Mouse (Mus musculus): ENCODE data around the gene Cand2. TPM values are rescaled to one million over a fixed set of nuclear protein-coding genes. Genes with fewer than 3 reads are reported as not detected.
"Not testable (repeated sequence)": the region's sequence is repeated elsewhere in the genome, so short reads cannot be mapped to it uniquely, and the experiment has no call there.

Gene Cand2
- polyA plus RNA-seq, 1 experiment from 2014 or later, result 18.5 TPM

GRCm38 (mm10) chr6:115808488-115809231 is 34.3 kb downstream of the Cand2 start, which contains the start of gene Rpl32:
Gene Rpl32, minus strand, starts transcription at chr6:115808747.
- ATAC-seq, result peak; percentile 89

DNA sequence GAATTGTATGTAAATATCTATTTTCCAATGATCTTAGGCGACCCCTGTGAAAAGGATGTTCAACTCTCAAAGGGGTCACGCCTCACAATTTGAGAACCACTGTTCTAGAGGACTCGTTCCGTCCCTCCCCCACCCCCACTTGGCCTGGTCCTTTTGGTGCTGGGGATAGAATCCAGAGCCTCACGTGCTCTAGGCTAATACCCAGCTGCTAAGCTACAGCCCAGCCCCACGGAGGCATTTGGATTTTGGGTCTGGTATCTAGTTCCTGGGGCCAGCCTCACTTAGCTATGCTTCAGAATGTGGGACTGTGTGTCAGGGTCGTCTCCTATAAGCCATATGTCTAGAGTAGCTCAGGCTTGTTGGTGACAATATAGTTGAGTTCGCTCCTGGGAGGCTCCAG is 37.3 kb downstream of the Cand2 start:
- H3K27ac ChIP-seq, result no peak overlapping the region
- no peak for ATAC-seq
- H3K9me3 ChIP-seq, result no peaks in the 10 kb centered on the region
- no peak overlapping the region for H3K4me2 ChIP-seq (replicated peaks)
- H3K9ac ChIP-seq (replicated peaks), result no peak overlapping the region
- H3K27me3 ChIP-seq, result no peaks in the 10 kb centered on the region
- H3K4me3 ChIP-seq (replicated peaks), result no peak overlapping the region
- H3K4me1 ChIP-seq (replicated peaks), result peaks cover 16% of the 10 kb centered on the region
- H3K36me3 ChIP-seq, result peaks cover 7% of the 10 kb centered on the region
- 73% methylated on average over 8 of the region's 8 CpGs for WGBS

More at GRCm38 (mm10) chr6:115808488-115809231, 34.3 kb downstream of the Cand2 start, which contains the start of gene Rpl32:
- H3K27ac ChIP-seq, result peak within 1 kb of the TSS; percentile 97
- peak within 1 kb of the TSS; percentile 90 for H3K4me2 ChIP-seq (replicated peaks)
- H3K36me3 ChIP-seq, result peaks cover 37% of the 10 kb centered on the region
- WGBS, result under 1% methylated on average over 47 of the region's 47 CpGs
- H3K4me3 ChIP-seq (replicated peaks), result peak within 1 kb of the TSS; percentile 99
- peaks cover 27% of the 10 kb centered on the region for H3K4me1 ChIP-seq (replicated peaks)
- peak within 1 kb of the TSS; percentile 100 for H3K9ac ChIP-seq (replicated peaks)
- H3K27me3 ChIP-seq, result no peaks in the 10 kb centered on the region
- no peaks in the 10 kb centered on the region for H3K9me3 ChIP-seq

- H3K9ac ChIP-seq (replicated peaks), result 0 out of 2 replicates have a peak overlapping the region, but pooled peaks have one; percentile 26
- H3K27me3 ChIP-seq, result no peaks in the 10 kb centered on the region
- H3K9me3 ChIP-seq, result no peaks in the 10 kb centered on the region
- 27% methylated on average over 4 of the region's 4 CpGs for WGBS
- H3K36me3 ChIP-seq, result no peaks in the 10 kb centered on the region
- peaks cover 4% of the 10 kb centered on the region; the same call in 1 of the 2 replicates for H3K4me1 ChIP-seq (replicated peaks)
- no peak overlapping the region for H3K27ac ChIP-seq
- no peak overlapping the region for H3K4me3 ChIP-seq (replicated peaks)
- 0 out of 2 replicates have a peak, but pooled peaks have one; percentile 17 for ATAC-seq
- H3K4me2 ChIP-seq (replicated peaks), result no peak overlapping the region
Measured at GRCm38 (mm10) chr6:115814104-115814503, 39.8 kb downstream of the Cand2 start.

DNA sequence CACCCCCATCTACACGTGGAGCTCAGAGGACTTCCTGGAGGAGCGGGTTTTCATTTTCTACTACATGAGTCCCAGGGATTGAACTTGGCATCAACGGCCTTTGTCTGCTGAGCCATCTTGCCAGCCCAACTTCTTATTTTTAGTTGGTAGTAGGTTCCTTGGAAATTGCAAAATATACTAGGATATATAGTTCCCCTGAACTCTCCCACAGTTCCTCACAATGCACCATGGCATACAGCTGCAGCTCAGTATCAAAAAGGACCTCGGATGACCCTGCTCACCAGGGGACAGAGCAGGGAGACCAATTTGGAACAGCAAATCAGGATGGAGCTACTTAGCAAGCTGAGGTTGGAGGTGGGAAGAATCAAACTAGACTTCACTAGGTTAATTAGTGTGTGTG is 40.7 kb downstream of the Cand2 start:
- Histone ChIP-seq H3K4me3 (replicated peaks) (no peak overlapping the region), H3K9me3 (no peaks in the 10 kb centered on the region), H3K27ac (no peak overlapping the region), H3K9ac (replicated peaks) (no peak overlapping the region), H3K36me3 (no peaks in the 10 kb centered on the region), H3K4me2 (replicated peaks) (no peak overlapping the region), H3K4me1 (replicated peaks) (peaks cover 4% of the 10 kb centered on the region; the same call in 1 of the 2 replicates), H3K27me3 (no peaks in the 10 kb centered on the region)
- no peak for ATAC-seq
- WGBS, result 83% methylated on average over 4 of the region's 4 CpGs

GRCm38 (mm10) chr6:115818129-115818528 is 43.8 kb downstream of the Cand2 start:
- Histone ChIP-seq H3K9ac (replicated peaks) (no peak overlapping the region), H3K36me3 (no peaks in the 10 kb centered on the region), H3K4me3 (replicated peaks) (no peak overlapping the region), H3K27me3 (no peaks in the 10 kb centered on the region), H3K4me2 (replicated peaks) (no peak overlapping the region), H3K4me1 (replicated peaks) (peaks cover 4% of the 10 kb centered on the region; the same call in 1 of the 2 replicates), H3K27ac (no peak overlapping the region), H3K9me3 (no peaks in the 10 kb centered on the region)
- ATAC-seq, result no peak
- WGBS, result 89% methylated on average over 2 of the region's 2 CpGs

- WGBS, result 84% methylated on average over 8 of the region's 8 CpGs
- H3K4me2 ChIP-seq (replicated peaks), result no peak overlapping the region
Measured at GRCm38 (mm10) chr6:115821216-115821993, 47.1 kb downstream of the Cand2 start.

DNA sequence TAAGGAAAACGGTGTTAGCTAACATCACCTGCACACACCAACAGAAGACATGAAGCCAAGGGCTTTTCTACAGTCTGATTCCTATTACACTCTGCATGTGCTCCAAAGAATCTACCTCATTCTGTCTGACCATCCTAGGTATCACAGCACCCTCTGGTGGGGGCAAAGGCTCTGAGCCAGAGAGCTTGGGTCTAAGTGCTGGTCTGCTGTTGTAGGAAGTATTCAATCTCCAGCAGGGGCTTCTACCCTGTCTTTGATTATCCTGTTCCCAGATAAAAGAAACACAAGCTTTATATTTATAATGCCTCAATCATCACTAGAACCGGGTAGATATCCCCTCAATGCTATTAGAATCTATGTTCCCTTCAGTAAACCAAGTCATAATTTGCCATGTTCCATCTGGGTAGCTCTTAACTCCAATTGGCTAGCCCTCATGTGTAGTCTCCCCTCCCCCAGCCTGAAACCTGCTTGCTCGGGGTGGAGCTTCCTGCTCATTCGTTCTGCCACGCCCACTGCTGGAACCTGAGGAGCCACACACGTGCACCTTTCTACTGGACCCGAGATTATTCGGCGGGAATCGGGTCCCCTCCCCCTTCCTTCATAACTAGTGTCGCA is 49.6 kb downstream of the Cand2 start:
- not testable (repeated sequence) for H3K9me3 ChIP-seq; H3K27ac ChIP-seq; H3K27me3 ChIP-seq; H3K9ac ChIP-seq (replicated peaks); H3K4me1 ChIP-seq (replicated peaks); H3K36me3 ChIP-seq
- WGBS, result 3% methylated on average over 5 of the region's 11 CpGs
- peak; percentile 85 for ATAC-seq
- Histone ChIP-seq H3K4me3 (replicated peaks) (0 out of 2 replicates have a peak overlapping the region, but pooled peaks have one; percentile 11), H3K4me2 (replicated peaks) (peak overlapping the region; percentile 32)

More at GRCm38 (mm10) chr6:115821216-115821993, 47.1 kb downstream of the Cand2 start:
- Histone ChIP-seq H3K4me1 (replicated peaks) (no peaks in the 10 kb centered on the region), H3K4me3 (replicated peaks) (no peak overlapping the region), H3K9ac (replicated peaks) (no peak overlapping the region), H3K36me3 (no peaks in the 10 kb centered on the region), H3K27me3 (no peaks in the 10 kb centered on the region), H3K27ac (no peak overlapping the region), H3K9me3 (no peaks in the 10 kb centered on the region)
- no peak for ATAC-seq

DNA sequence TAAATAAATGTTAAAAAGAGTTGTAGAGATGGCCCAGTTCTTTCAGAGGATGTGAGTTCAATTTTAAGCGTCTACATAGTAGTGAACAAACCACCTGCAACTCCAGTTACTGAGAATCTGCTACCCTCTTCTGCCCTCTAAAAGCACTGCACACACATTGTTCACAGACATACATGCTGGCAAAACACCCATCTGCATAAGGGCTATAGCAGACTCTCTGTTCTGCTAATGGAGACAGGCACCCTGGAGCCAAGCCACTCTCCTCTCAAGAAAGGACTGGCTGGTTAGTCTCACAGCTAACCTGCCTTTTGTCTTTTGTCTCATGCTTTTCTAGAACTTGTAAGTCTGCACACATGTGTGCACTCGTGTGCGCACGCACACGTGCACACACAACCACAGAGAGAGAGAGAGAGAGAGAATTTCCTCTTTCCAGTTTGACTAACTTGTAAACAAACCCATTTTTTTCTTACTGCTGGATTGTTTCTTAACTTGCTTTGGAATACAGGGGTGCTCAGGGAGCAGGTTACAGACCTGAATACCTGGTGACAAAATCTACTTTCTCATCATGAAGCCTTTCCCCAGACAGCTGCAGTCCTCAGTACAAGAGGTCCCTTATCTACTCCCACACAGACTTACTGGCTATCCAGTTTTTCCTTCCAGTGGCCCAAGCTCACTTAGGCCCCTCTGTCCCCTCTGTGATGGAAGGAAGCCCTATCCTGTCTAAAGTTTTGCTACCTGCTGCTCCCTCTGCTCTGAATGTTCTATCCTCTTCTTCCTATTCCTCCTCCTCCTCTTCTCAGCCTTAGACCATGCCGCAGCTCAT is 56.7 kb downstream of the Cand2 start:
- H3K4me3 ChIP-seq (replicated peaks), result no peak overlapping the region
- no peaks in the 10 kb centered on the region for H3K9me3 ChIP-seq
- H3K27me3 ChIP-seq, result no peaks in the 10 kb centered on the region
- H3K27ac ChIP-seq, result no peak overlapping the region
- 84% methylated on average over 6 of the region's 6 CpGs for WGBS
- H3K4me2 ChIP-seq (replicated peaks), result no peak overlapping the region
- no peaks in the 10 kb centered on the region for H3K4me1 ChIP-seq (replicated peaks)
- H3K9ac ChIP-seq (replicated peaks), result no peak overlapping the region
- ATAC-seq, result no peak
- H3K36me3 ChIP-seq, result no peaks in the 10 kb centered on the region

GRCm38 (mm10) chr6:115832152-115832850 is 58.0 kb downstream of the Cand2 start:
- no peak overlapping the region for H3K27ac ChIP-seq
- ATAC-seq, result no peak
- H3K9me3 ChIP-seq, result no peaks in the 10 kb centered on the region
- WGBS, result 89% methylated on average over 2 of the region's 2 CpGs
- H3K9ac ChIP-seq (replicated peaks), result no peak overlapping the region
- no peak overlapping the region for H3K4me3 ChIP-seq (replicated peaks)
- H3K4me1 ChIP-seq (replicated peaks), result peaks cover 3% of the 10 kb centered on the region; the same call in 1 of the 2 replicates
- H3K27me3 ChIP-seq, result no peaks in the 10 kb centered on the region
- H3K36me3 ChIP-seq, result no peaks in the 10 kb centered on the region
- no peak overlapping the region for H3K4me2 ChIP-seq (replicated peaks)

DNA sequence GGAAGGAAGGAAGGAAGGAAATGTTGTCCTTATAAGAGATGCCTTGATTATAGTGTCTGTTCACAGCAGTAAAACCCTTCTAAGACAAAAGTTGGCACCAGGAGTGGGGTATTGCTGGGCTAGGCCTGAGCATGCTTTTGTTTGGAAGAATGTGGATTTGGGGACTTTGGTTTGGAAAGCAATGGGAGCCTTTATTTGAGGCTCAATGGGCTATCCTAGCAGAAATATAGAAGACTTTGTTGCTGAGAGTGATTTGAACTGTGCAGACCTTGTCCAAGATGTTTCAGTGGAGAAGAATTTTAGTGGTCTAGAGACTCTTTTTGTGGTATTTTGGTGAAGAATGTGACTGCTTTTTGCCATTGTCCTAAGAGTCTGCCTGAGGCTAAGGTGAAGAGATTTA is 59.5 kb downstream of the Cand2 start:
- no peak overlapping the region for H3K4me3 ChIP-seq (replicated peaks)
- H3K36me3 ChIP-seq, result no peaks in the 10 kb centered on the region
- ATAC-seq, result no peak

GRCm38 (mm10) chr6:115838161-115838597 is 63.8 kb downstream of the Cand2 start, which contains the start of gene Efcab12:
Gene Efcab12, minus strand, starts transcription at chr6:115838412.
- Histone ChIP-seq H3K4me1 (replicated peaks) (peaks cover 9% of the 10 kb centered on the region), H3K9ac (replicated peaks) (peak within 1 kb of the TSS; percentile 48), H3K4me2 (replicated peaks) (peak within 1 kb of the TSS; percentile 64), H3K9me3 (no peaks in the 10 kb centered on the region), H3K36me3 (peaks cover 6% of the 10 kb centered on the region; the same call in 1 of the 2 replicates), H3K27ac (peak within 1 kb of the TSS; percentile 48; the same call in 1 of the 2 replicates), H3K27me3 (no peaks in the 10 kb centered on the region), H3K4me3 (replicated peaks) (peak within 1 kb of the TSS; percentile 39)
- WGBS, result under 1% methylated on average over 19 of the region's 19 CpGs
- peak; percentile 96 for ATAC-seq

More for the DNA sequence above, 59.5 kb downstream of the Cand2 start:
- Histone ChIP-seq H3K4me1 (replicated peaks) (peaks cover 9% of the 10 kb centered on the region), H3K27ac (no peak overlapping the region), H3K9me3 (no peaks in the 10 kb centered on the region), H3K27me3 (no peaks in the 10 kb centered on the region), H3K9ac (replicated peaks) (no peak overlapping the region), H3K4me2 (replicated peaks) (no peak overlapping the region)

Measured in midbrain, embryonic 13.5 days (tissue).